Mouse (Mus musculus) induced T-regulatory cell, adult 2 months (primary cell): ENCODE data around the gene Rbpms2.
A peak's percentile ranks its signal among the peaks of the same experiment; 100 is the strongest.

Experiments
- DNase-seq: peaks from one replicate; pipeline ENCODE4 v3.0.0-alpha.2; 2012; ENCODE audit warnings: low read depth

Gene Rbpms2

DNA sequence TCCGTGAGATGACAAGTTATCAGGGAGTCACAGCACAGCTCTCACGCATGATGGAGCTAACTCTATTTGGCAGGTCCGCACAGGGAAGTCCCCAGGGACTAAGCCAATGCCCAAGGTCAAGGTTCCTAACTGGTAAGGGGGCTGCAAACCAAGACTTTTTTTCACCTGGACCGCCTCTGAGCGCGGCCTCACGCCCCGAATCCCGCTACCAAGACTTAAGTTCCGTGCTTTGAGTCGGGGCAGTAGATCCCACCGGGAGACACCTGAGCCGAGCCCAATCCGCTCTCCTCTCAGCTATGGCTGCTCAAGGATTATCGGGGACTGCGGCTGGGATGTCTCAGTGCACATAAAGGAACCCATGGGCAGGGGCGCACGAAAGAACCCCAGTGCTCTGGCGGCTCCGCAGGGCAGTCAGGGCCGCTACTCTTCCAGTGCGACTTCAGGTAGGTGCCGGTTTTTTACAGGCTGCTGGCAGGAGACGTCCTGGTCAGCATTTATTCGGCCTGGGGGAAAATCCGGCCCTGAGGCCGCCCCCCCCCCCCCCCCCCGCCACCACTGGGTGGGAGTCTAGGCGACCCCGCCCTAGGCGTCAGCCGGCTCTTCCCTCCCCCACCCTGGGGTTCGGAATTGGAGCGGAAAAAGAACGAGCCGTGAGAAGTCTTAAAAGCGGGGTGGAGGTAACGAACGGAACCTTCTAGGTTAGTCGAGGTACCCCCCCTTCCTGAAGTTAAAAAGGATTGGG, at the start of gene Rbpms2:
Gene Rbpms2 (plus strand): TSS at position 624 of the 742 bp plus-strand sequence.
- DNase-seq, result peak; percentile 42

DNA sequence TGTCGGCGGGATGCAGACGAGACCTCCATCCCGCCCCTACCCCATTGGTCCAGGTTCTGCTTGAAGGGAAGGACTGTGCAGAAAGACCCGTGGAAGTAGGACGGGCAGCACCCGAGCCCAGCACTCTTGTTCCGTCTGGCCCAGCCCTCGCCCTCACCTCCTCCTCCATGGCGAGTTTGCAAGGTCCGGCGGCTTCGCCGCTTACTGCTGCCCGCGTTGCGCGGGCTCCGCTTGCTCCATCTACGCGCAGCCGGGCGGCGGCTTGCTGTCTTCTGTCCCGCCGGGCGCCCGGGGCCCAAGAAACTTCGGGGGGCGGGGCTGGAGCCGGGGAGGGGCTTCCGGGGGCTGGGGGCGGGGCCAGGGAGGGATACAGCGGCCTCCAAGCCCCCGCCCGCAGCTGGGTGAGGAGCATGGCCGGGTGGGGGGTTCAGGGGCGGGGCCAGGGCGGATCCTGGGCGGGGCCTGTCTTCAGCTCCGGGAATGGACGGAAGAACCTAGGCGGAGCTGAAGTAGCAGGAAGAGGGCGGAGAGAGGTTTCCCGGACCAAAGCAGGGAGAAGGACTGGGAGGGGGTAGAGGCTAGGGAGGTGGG, 49.6 kb upstream of the Rbpms2 start, which contains the start of gene Plekho2:
Gene Plekho2 (minus strand): TSS at position 260 of the 591 bp plus-strand sequence.
- DNase-seq, result peak; percentile 97

DNA sequence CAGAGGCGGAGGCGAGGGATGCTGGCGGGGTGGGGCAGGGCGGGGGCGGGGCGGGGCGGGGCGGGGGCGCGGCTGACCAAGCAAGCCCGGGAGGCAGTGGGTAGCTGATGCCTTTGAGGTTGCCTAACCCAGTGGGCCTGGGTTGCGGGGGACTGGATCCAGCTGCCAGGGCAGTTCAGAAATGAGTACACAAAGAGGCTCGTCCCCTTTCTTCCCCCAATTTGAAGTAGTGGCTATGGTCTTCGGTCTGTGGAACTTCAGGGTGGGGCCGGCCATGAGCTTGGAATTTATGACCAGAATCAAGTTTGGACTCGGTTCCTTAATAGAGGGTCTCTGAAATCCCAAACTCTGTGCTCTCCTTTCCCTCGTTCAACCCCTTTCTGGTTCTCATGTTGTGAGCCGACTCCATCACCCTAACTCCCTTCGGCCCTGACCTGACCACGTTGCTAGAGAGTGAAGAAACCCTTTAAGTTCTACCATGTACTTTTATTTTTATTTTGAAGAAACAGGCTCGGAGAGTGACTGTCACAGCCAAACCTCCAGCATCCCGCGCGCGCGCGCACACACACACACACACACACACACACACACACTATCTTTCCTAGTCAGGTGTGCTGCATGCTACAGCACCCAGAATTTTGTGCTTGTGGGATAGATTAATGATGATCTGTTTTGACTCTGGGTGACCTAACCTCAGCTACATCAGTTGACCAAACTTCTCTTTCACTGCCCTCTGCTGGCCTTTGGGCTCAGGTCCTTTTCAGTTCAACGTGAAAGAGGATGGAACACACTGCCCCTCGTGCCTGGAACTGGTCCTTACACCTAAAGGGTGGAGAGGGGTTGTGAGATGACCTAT, 48.8 kb upstream of the Rbpms2 start:
- DNase-seq, result peak; percentile 96

DNA sequence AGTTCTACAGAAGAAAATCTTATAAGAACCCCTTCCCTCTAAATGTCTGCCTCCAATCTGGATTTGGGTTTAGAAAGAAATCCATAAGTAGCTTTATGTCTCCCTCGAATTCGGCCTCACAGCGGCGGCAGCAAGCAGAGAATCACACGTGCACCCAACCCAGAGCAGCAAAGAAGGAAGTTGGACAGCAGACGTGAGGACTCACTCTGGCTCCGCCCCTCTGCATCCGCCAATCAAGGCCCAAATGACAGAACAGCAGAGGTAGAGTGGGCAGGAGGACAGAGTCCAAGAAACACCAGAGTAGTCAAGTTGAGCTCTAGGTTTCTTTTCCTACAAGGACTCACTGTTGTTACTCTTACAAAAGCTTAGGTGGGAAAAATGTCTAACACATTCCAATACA, 46.4 kb upstream of the Rbpms2 start:
- peak; percentile 78 for DNase-seq

DNA sequence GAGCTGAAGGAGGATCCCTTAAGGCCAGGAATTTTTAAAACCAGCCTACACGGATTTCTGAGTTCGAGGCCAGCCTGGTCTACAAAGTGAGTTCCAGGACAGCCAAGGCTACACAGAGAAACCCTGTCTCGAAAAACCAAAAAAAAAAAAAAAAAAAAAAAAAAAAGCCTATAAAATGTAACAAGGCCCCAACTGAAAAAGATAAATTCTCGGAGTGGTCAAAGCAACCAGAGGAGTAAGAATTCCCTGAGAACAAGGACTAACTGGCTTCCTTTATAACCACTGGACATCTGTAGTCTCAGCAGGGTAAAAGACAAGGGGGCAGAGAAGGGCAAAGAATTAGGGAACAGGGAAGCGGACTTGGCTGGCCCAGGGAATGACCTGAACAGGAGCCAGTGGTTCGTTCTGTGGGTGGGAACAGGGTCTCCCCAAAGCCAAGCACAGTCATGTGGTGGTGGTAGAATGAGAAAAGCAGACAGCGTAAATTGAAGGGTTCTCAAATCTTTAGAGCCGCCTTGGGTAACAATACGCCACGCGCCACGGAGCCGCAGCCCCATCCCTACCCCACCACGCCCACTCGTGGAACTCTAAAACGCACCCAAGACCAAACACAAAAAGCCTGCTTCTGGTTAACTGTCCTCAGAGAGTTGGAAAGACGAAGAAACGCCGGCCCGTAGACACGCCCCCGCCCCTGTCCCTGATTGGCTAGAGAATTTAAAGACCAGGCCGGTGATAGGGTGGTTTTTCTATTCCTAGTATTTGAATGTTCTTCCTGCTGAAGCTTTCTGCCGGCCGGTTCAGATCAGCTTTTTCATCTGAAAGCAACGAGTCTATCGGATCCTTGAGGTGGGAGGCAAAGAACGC, 42.8 kb upstream of the Rbpms2 start, which contains the start of gene Pif1:
Gene Pif1 (plus strand): TSS at position 755 of the 864 bp plus-strand sequence.
- DNase-seq, result peak; percentile 91

DNA sequence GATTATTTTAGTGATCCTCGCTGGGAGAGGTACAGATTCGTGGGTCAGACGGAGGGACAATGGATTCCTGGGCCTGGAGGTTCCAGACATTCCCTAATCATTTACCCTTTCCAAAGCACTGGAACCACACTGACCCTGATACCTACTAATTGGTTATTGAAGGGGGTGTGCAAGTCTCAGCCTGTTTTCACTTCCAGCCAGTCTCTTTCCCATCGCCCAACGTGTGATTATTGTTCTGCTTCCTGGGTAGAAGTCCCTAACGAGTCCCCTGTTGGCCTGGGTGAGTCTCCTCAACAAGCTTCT, 42.2 kb upstream of the Rbpms2 start:
- DNase-seq, result no peak

DNA sequence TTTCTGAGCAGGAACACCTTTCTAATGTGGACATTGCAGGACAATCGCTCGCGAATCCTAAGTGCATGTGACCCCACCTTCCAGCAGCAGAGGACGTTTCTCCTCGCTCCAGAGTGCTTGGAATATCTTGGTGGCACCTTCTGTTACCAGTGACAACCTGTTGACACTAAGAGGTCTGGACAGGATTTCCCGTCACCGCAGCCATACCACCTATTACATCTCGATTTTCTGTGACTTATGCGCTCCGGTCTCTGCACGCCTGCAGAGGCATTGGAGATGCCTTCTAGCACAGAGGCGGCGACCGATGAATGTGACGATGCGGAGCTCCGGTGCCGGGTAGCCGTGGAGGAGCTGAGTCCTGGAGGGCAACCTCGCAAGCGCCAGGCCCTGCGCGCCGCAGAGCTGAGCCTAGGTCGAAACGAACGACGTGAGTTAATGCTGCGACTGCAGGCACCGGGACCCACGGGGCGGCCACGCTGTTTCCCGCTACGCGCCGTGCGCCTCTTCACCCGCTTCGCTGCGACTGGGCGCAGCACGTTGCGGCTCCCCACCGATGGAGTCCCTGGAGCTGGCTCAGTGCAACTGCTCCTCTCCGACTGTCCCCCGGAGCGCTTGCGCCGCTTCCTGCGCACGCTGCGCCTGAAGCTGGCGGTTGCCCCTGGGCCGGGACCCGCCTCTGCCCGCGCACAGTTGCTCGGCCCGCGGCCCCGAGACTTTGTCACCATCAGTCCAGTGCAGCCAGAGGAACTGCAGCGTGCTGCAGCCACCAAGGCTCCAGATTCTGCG, 41.7 kb upstream of the Rbpms2 start:
- peak; percentile 68 for DNase-seq

DNA sequence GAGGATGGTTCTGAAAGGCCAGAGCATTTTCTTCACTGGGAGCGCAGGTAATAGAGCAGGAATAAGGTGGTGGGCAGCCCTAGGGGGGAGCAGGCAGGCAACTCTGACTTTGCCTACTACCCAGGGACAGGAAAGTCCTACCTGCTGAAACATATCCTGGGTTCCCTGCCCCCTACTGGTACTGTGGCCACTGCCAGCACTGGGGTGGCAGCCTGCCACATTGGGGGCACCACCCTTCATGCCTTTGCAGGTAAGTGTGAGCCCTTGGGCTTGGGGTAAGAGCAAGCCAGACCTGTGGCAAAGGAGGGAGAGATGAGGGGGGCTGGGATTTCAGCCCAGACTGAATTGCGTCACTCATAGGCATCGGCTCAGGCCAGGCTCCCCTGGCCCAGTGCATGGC, 40.4 kb upstream of the Rbpms2 start:
- no peak for DNase-seq

DNA sequence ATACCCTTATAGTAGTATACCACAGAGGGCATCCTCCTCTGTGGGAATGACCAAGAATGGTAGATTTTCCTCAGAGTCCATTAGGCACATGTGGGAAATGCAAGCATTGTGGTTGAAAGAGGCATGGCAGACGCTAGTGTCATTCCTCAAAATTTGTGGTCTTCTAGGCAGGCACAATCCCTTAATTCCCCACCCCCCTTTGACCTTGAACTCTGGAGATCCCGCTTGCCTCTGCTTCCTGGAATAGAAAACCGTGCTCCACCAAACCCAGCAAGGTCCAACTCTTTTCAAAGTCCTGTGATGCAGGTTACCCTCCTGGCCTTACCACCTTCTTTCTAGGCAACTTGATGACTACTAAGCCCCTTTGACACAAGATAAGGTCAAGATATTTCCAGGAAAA, 36.7 kb upstream of the Rbpms2 start:
- DNase-seq, result no peak

DNA sequence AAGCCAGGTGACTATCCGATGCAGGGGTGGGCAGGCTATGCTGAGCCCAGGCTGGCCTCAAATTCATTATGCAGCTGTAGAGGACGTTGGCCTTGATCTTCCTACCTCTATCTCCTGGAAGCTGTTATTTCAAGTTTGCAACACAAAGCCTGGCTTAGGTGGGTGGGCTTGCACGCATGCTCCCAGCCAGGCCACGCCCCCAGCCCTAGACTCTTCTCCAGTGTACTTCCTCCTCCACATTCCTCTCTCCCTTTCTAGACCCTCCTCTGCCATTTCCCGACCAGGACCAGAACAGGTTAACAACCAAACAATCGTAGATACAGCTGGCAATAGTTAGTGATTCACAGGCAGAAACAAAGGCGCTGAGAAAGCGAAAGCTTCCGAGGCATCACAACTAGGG, 35.9 kb upstream of the Rbpms2 start:
- no peak for DNase-seq

DNA sequence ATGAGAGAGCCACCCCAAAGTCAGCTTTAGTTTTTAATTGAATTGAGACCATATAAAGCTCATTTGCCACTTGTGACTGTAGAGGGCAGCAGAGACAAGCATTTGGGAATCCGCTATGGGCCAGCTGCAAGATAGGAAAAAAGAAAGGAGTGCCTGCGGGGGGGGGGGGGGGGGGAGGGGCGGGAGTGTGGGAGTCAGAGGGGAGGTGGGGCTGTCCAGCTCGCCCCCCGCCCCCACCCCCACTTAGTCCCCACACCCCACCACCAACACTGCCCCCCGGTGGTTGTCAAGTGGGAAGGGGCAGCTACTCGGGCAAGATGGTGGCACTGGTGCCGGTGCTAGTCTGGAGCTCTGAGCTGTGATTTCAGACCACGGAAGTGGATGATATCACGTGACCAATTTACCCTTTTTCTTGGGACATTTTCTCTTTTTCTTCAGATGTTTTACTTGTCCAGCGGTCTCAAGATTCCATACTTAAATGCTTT, 30.6 kb upstream of the Rbpms2 start:
- peak; percentile 82 for DNase-seq

DNA sequence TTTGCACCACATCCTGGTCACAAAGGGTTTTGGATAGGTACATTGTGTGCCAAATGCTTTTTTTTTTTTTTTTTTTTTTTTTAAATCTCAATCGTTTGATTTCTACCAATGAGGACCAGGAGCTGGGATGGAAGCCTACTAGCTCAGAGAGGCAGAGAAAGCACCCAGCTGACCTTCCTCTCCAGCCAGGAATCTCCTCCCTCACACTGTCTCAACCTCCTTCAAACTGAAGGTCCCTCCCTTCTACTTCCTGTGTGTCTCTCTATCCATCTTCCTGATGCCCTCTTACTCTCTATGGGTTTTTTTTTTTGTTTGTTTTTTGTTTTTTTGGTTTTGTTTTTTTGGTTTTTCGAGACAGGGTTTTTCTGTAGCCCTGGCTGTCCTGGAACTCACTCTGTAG, 28.5 kb upstream of the Rbpms2 start:
- DNase-seq, result no peak

DNA sequence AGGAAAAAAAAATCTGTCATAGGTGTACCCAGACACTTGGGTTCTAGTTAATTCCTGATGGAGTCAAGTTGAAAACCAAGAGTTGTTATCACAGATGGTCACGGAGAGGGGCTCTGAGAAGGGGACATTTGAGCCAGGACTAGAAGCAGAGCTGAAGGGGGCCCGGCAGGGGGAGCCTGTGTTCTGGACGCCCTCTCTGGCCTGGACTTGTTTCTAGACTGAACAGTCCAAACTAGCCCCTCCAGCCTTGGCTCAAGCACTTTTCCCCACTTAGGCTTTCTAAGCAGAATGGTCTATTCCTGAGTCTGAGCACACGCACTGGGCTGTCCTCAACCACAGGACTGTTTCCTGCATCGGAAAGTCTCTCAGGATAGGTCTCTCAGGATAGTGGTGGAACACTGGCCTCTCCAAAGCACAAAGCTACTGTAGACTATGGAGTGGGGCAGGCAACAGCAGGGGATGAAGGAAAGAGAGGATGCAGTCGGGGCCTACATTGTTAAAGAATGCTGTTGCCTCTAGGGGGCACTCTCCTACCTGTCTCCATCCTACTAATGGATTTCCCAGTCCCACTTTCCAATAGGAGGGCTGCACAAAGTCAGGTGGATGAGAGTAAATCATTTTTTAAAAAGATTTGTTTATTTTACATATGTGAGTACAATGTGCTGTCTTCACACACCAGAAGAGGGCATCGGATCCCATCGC, 25.9 kb upstream of the Rbpms2 start:
- DNase-seq, result peak; percentile 45

DNA sequence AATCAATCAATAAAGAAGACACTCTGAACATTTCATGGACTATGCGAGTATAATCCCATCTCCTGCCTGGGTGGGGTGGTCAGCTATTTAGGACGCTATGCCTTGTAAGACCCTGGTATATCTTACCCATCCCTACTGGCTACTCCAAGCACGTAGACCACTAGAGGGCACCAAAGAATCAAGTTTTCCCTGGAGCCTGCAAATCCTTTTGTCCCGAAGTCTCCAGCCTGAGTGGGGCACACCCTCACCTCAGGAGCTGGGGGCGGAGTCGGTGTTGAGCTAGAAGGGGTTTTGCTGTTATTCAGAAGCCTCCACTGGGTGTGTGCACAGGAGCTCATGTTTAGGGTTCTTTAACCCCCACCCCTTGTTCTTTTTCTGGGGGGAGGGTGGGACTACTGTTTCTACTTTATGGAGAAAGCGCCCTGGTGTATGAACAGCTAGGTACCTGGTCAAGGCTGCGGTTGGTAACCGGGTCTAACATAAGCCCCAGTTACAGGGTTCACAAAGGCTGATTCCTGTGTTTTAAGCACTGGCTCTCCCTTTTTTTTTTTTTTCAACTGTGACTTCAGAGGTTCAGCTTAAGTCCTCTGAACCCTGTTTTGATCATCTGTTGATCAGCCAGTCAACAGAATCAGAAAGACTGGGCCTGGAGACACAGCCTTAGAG, 23.8 kb upstream of the Rbpms2 start:
- peak; percentile 84 for DNase-seq

DNA sequence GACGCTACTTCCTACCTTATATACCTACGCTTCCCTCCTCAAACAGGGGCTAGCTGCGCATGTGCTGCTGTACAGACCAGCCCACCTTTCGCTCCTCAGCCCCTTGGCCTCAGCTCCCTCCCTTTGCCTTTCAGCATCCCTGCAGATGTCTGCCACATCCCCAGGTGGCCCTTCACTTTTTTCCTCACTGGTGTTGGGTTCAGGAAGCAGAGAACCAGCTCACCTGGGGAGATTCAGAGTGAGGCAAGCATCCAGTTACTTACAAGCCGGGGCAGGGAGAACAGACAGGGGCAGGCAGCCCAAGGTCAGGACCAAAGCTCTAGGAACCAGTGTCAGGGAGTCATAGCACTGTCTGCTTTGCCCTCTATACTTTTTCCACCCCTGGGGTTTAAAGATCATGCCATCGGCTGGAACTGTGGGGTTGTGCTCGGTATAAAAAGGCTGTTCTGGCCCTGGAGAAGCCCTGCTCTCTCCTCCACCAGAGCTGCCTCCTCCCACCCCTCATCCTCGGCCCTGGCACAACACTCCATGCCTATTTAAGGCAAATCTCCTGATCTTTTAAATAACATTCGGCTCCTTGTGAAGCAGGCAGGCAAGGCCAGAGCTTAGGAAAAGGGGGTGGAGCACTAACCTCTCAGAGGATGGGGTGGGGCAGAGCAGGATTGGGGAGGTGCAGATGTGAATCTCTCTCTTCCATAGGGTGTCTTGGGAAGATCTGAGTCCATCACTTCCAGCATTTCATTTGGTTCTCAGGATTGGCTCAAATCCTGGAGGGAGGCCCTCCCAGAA, 22.9 kb upstream of the Rbpms2 start:
- no peak for DNase-seq

DNA sequence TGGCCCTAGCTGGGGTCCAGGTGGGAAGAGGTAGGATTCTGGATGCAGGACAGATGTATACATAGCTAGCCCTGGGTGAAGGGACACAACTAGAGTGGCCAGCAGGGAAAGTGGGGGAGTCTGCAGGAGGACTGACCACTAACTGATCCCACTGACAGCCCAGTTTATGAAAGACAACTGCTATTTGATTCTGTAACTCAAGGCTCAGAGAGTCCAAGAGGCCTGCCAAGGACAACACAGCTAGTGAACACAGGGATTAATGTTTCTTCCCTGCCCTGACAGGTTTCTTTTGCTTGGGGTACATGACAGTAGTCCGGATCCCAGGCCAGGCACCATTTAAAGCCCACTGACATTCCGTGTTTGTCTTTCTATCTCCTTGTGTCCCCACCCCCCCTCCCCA, 22.3 kb upstream of the Rbpms2 start:
- DNase-seq, result no peak

DNA sequence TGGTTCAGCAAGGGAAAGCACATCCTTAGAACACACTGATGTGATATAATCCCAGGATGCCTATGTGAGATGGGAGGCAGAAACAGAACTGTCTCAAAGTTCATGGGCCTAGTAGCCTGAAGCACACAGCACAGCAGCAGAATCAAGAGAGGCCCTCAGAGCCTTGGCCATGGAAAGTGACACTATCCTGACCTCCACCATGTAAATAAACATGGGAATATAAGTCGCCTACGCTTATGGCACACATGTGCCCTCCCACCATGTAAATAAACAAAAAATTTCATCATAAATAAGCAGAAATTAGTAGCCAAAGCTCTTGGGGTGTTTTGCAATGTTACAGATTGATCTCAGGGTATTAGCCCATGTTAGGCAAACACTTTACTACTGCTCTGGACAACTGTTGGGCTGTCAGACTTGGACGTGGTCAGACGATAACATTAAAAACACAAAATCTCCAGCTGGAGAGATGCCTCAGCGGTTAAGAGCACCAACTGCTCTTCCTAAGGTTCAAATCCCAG, 17.4 kb upstream of the Rbpms2 start:
- DNase-seq, result no peak

DNA sequence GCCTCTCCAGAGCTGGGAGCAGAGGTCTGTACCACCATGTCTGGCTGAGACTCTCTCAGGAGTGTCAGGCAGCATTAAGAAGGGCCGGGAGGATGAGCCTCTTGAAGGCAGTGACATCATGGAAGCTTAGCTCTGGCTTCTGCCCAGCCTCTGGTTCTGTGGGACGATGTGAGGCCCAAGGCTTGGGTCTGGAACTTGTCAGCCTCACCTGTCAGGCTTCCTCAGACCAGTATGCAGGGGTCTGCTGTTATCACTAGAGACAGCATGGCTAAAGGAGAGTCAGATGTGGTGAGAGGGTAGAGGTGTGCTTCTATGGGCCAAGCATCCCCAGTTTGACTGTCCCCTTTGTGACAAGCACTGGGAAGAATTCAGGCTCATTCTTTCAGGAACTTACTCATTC, 16.4 kb upstream of the Rbpms2 start:
- DNase-seq, result no peak

DNA sequence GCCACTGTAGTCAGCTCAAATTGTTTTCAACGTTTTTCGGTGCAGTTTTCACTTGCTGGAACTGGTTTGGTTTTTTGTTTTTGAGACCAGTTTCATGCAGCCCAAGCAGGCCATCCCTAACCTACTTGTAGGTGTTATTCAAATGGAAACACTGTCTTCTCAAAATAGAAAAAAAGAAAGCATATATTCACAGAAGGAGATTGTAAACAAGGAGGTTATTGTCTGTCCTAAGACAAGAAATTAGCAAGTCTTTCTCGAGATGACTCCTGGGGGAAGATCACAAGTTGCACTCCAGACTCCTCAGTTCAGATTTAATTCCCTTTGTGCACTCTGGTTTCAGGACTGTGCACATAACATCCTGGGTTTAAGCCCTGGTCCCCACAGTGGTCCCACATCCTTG, 10.1 kb upstream of the Rbpms2 start:
- DNase-seq, result no peak
